Comparison of ENCODE assay signal across 8 mouse cellular contexts in genomic region chr11:94328644-94329025, GRCm38 (mm10). TPM values are rescaled to one million over a fixed set of nuclear protein-coding genes. Genes with fewer than 3 reads are reported as not detected.
DNase-seq lines count a peak whose midpoint lies in the region; ATAC-seq and TF ChIP-seq lines count a peak whose summit lies in the region.

No protein-coding gene starts in this region.

- TF ChIP-seq CTCF in spleen, adult 2 months (IDR thresholded peaks at IDR 0.05; ENCODE audit: extremely low read depth, insufficient read depth, insufficient read length, insufficient replicate concordance) = no peak
- no peak for TF ChIP-seq CTCF in intestine, postnatal 0 days (IDR thresholded peaks at IDR 0.05; ENCODE audit: low read depth)

- no peaks in the 10 kb centered on the region for H3K9me3 ChIP-seq in erythroblast, embryonic 14.5 days (ENCODE audit: control insufficient read depth, low read length)
- no peaks in the 10 kb centered on the region for H3K9me3 ChIP-seq in intestine, postnatal 0 days (ENCODE audit: control insufficient read depth)
- no peaks in the 10 kb centered on the region for H3K9me3 ChIP-seq in neural tube, embryonic 14.5 days (ENCODE audit: control insufficient read depth, low read length)

- TF ChIP-seq POLR2A in spleen, adult 2 months (IDR thresholded peaks at IDR 0.05; ENCODE audit: low read depth, low read length) = no peak

- H3K36me3 ChIP-seq in erythroblast, embryonic 14.5 days (ENCODE audit: control insufficient read depth) = peaks cover 6% of the 10 kb centered on the region
- no peaks in the 10 kb centered on the region for H3K36me3 ChIP-seq in spleen, adult 2 months (ENCODE audit: control insufficient read depth, insufficient read depth, low read length)
- no peaks in the 10 kb centered on the region for H3K36me3 ChIP-seq in intestine, postnatal 0 days (ENCODE audit: control insufficient read depth, insufficient read depth)
- H3K36me3 ChIP-seq in neural tube, embryonic 14.5 days (ENCODE audit: control insufficient read depth, insufficient read depth, low read length) = no peaks in the 10 kb centered on the region

- peak overlapping the region; percentile 89; the same call in 1 of the 2 replicates for H3K9ac ChIP-seq in intestine, postnatal 0 days (ENCODE audit: low read depth, low read length)
- H3K9ac ChIP-seq in neural tube, embryonic 14.5 days (replicated peaks; ENCODE audit: low read depth, low read length) = peak overlapping the region; percentile 95

- H3K27ac ChIP-seq in spleen, adult 2 months (ENCODE audit: insufficient read depth, low read length) = no peak overlapping the region
- H3K27ac ChIP-seq in intestine, postnatal 0 days (ENCODE audit: low read depth, low read length) = peak overlapping the region; percentile 99
- H3K27ac ChIP-seq in neural tube, embryonic 14.5 days (ENCODE audit: low read depth, low read length) = peak overlapping the region; percentile 98

- peaks cover 70% of the 10 kb centered on the region for H3K4me1 ChIP-seq in erythroblast, embryonic 14.5 days (ENCODE audit: control insufficient read depth)
- no peaks in the 10 kb centered on the region for H3K4me1 ChIP-seq in spleen, adult 2 months (ENCODE audit: control insufficient read depth, insufficient read depth, insufficient read length)
- 0 out of 2 replicates have a peak, but pooled peaks cover 3% of the 10 kb centered on the region for H3K4me1 ChIP-seq in intestine, postnatal 0 days (replicated peaks; ENCODE audit: control insufficient read depth, insufficient read depth, low read length)
- H3K4me1 ChIP-seq in neural tube, embryonic 14.5 days (ENCODE audit: control insufficient read depth, insufficient read depth, low read length) = peaks cover 26% of the 10 kb centered on the region; the same call in 1 of the 2 replicates

- peaks cover 4% of the 10 kb centered on the region for H3K27me3 ChIP-seq in erythroblast, embryonic 14.5 days (ENCODE audit: control insufficient read depth)
- H3K27me3 ChIP-seq in spleen, adult 2 months (ENCODE audit: control insufficient read depth, insufficient read depth, low read length) = no peaks in the 10 kb centered on the region
- no peaks in the 10 kb centered on the region for H3K27me3 ChIP-seq in intestine, postnatal 0 days (replicated peaks; ENCODE audit: control insufficient read depth, insufficient read depth, low read length)
- no peaks in the 10 kb centered on the region for H3K27me3 ChIP-seq in neural tube, embryonic 14.5 days (ENCODE audit: control insufficient read depth, insufficient read depth, low read length)

- peak overlapping the region; percentile 76 for H3K4me2 ChIP-seq in intestine, postnatal 0 days (replicated peaks; ENCODE audit: low read depth)
- H3K4me2 ChIP-seq in neural tube, embryonic 14.5 days (ENCODE audit: low read depth, low read length) = peak overlapping the region; percentile 70

- H3K4me3 ChIP-seq in erythroblast, embryonic 14.5 days (replicated peaks) = peak overlapping the region; percentile 72
- peak overlapping the region; percentile 84 for H3K4me3 ChIP-seq in spleen, adult 2 months (ENCODE audit: extremely low read depth, insufficient read depth, insufficient read length)
- peak overlapping the region; percentile 64 for H3K4me3 ChIP-seq in intestine, postnatal 0 days (ENCODE audit: low read depth, low read length)
- peak overlapping the region; percentile 71 for H3K4me3 ChIP-seq in neural tube, embryonic 14.5 days (ENCODE audit: low read depth, low read length)

- no peak for ATAC-seq in erythroblast, adult 5-6 weeks (replicated peaks; ENCODE audit: low FRiP score, poor library complexity, severe bottlenecking)
- ATAC-seq in intestine, postnatal 0 days = no peak
- no peak for ATAC-seq in neural tube, embryonic 14.5 days (ENCODE audit: low read depth)

- peak in 1 of 2 experiments; percentile 11 for DNase-seq in spleen, adult 2 months (ENCODE audit: low read depth in 1 of 2, low spot score in 2 of 2)
- no peak for DNase-seq in spleen, adult 12 weeks (ENCODE audit: low spot score)
- DNase-seq in embryo, embryonic 11 days = no peak
- no peak for DNase-seq in ovary, postnatal 36 days (ENCODE audit: low spot score)

- WGBS in spleen, adult 2 months = 7% methylated on average over 10 of the region's 10 CpGs
- 3% methylated on average over 10 of the region's 10 CpGs for WGBS in intestine, postnatal 0 days
- WGBS in neural tube, embryonic 14.5 days = 1% methylated on average over 10 of the region's 10 CpGs

RNA-seq across cellular contexts. Expression of gene Ankrd40, which starts 0.8 kb away (rescaled TPM):
- polyA plus RNA-seq in erythroblast, embryonic 14.5 days (2012) = 7.4 and 9.9 TPM in 2 replicates
- 4.0 and 4.4 TPM in 2 replicates for total RNA-seq in erythroblast, adult 5-6 weeks (2015; ENCODE audit: low replicate concordance)
- 13.4 and 17.4 TPM in 2 replicates for total RNA-seq in erythroblast, adult 5-6 weeks (2017; ENCODE audit: low replicate concordance)
- 50.7 and 65.5 TPM in 2 replicates for polyA plus RNA-seq in spleen, adult 2 months (2012; rRNA removed)
- polyA plus RNA-seq in intestine, postnatal 0 days (2015; fragmentation: Nextera tagmentation; extraction: Ambion mirVana) = 18.0 and 19.6 TPM in 2 replicates
- 15.7 and 16.2 TPM in 2 replicates for polyA plus RNA-seq in neural tube, embryonic 14.5 days (2014; fragmentation: Nextera tagmentation; extraction: Ambion mirVana)

RNA-seq across cellular contexts. Expression of gene Luc7l3, which starts 6.8 kb away (rescaled TPM):
- polyA plus RNA-seq in erythroblast, embryonic 14.5 days (2012) = 3.7 and 5.2 TPM in 2 replicates
- 140 and 142 TPM in 2 replicates for total RNA-seq in erythroblast, adult 5-6 weeks (2015; ENCODE audit: low replicate concordance)
- 373 and 416 TPM in 2 replicates for total RNA-seq in erythroblast, adult 5-6 weeks (2017; ENCODE audit: low replicate concordance)
- polyA plus RNA-seq in spleen, adult 2 months (2012; rRNA removed) = 6.6 and 7.3 TPM in 2 replicates
- 52.4 and 60.1 TPM in 2 replicates for polyA plus RNA-seq in intestine, postnatal 0 days (2015; fragmentation: Nextera tagmentation; extraction: Ambion mirVana)
- 126 and 150 TPM in 2 replicates for polyA plus RNA-seq in neural tube, embryonic 14.5 days (2014; fragmentation: Nextera tagmentation; extraction: Ambion mirVana)

RNA-seq across cellular contexts. Expression of gene Gm21885, which starts 47.0 kb away (rescaled TPM):
- not detected in 2 replicates for polyA plus RNA-seq in erythroblast, embryonic 14.5 days (2012)
- not detected in 2 replicates for total RNA-seq in erythroblast, adult 5-6 weeks (2015; ENCODE audit: low replicate concordance)
- not detected in 2 replicates for total RNA-seq in erythroblast, adult 5-6 weeks (2017; ENCODE audit: low replicate concordance)
- not detected in 2 replicates for polyA plus RNA-seq in spleen, adult 2 months (2012; rRNA removed)
- polyA plus RNA-seq in intestine, postnatal 0 days (2015; fragmentation: Nextera tagmentation; extraction: Ambion mirVana) = 92.5 and 139 TPM in 2 replicates
- 1.1 TPM in 1 of 2 replicates, not detected in the other for polyA plus RNA-seq in neural tube, embryonic 14.5 days (2014; fragmentation: Nextera tagmentation; extraction: Ambion mirVana)

Comparison
In these comparisons a context has a peak if more than half of its experiments do, and no peak if none do; other contexts are left out.
1. RNA of gene Gm21885, which starts 47.0 kb away (polyA plus RNA-seq): 92.5 to 139 TPM in intestine, postnatal 0 days; 1.1 TPM in neural tube, embryonic 14.5 days, not detected in erythroblast, embryonic 14.5 days and not detected in spleen, adult 2 months; every median in the first group is over 10 times any median in the second.
2. Peak in every context shown above with its lines, with median percentiles within 50 percentile points of each other: H3K4me3 ChIP-seq.